Mouse (Mus musculus) CD4-positive, CD25-positive, alpha-beta regulatory T cell, adult 2 months (primary cell): ENCODE results near the gene Drc7.

Source experiments
- DNase-seq: peaks from one replicate; pipeline ENCODE4 v3.0.0-alpha.2; 2012; ENCODE audit warnings: low read depth, low spot score

Gene Drc7

DNA sequence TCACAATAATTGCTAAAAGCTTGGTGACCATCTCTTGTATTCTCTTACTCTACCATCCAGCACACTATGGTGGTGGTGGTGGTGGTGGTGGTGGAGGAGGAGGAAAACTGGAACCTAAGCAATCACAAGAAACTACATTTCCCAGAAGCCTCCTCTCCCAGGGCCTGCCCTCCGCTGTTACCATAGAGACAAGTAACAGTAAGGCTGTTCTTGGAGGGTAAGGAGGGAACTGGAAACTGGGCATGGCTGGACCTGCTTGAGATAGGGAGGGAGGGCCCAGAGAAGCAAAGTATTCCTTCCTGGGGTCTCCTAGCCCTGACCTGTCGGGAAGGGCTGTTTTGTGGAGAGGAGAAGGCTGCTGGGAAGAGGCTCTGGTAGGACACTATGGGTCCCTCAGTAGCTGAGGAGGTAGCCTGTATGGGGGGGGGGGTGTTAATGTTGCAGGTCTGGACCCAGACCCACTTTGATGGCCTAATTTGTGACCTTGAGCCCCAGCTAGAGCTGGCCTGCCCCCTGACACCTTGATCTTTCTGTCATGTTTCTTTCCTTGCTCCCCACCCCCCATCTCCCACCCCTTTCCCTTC is at the start of gene Drc7:
Gene Drc7, plus strand, starts transcription at position 177 of the 584 bp plus-strand sequence.
- DNase-seq, result no peak

DNA sequence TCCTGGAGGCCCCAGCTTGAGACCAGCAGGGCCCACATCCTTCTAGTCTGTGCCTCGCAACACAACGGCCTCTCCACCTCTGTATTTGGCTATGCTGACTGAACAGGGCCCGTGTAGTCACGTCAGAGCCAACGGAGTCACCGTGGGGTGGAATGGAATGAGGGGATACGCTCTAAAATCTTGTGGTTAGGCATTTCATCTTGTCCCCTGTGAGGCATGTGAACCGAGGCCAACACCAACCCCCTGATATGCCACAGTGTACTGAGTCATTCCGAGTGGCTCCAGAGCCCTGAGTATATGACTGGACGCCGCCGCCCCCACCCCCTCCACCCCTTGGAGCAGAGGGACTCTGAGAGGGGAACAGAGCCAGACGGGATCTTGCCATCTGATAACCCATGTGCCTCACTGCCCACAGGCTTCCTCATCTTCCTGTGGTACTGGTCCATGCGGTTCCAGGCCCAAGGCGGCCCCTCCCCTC is 42.4 kb upstream of the Drc7 start:
- no peak for DNase-seq

DNA sequence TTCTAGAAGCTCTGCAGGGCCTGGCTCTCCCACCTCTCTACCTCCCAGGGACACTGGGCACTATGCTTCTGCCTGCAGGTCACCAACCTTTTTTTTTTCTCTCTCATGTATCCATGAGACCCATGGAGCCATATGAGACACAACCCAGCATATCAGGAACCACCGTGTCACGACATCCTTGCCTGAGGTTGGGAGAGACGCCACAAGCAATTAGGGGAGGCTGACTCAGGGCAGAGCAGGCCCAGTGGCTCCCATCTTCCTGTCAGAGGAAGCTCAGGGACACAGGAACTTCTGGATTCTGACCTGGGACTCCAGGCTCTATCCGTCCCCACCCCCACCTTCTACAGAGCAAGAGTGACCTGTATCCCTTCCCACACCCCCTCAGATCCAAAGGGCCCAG is 39.0 kb upstream of the Drc7 start:
- DNase-seq, result no peak

DNA sequence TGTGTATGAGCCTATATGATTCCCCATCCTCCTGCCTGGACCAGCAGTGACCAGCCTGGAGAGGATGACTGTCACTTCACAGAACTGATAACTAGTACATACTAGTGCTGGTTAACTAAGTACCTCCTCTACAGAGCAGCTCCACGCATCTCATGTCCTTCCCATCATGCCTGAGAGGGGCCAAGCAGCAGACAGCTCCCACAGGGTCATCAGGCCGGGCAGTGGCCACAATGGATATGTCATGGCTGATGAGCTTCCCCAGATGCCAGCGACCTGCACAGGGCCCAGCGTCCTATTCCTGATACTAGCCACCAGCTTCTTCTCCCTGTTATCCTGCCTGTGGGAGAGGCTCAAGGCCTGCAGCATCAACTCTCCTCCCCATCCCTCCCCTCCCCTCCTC is 38.2 kb upstream of the Drc7 start:
- no peak for DNase-seq

DNA sequence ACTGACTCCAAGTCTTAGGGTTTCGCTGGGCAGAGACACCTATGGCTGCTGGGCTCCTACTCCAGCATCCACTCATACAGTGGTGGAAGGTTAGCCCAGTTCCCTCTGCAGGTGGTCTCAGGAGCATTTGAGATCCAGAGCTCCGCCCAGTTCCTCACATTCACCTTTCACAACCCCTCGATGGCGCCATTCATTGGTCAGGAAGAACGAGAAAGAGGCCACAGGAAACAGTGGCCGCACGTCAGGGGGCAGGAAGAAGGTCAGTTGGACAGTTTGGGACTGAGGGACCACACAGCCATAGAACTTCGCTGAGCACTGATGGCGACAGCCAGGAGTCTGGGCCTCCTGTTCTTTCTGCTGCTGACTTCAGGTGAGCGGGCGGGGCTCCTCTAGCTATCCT is 37.5 kb upstream of the Drc7 start, which contains the start of gene Adgrg3:
Gene Adgrg3, plus strand, starts transcription at position 242 of the 400 bp plus-strand sequence.
- DNase-seq, result no peak

DNA sequence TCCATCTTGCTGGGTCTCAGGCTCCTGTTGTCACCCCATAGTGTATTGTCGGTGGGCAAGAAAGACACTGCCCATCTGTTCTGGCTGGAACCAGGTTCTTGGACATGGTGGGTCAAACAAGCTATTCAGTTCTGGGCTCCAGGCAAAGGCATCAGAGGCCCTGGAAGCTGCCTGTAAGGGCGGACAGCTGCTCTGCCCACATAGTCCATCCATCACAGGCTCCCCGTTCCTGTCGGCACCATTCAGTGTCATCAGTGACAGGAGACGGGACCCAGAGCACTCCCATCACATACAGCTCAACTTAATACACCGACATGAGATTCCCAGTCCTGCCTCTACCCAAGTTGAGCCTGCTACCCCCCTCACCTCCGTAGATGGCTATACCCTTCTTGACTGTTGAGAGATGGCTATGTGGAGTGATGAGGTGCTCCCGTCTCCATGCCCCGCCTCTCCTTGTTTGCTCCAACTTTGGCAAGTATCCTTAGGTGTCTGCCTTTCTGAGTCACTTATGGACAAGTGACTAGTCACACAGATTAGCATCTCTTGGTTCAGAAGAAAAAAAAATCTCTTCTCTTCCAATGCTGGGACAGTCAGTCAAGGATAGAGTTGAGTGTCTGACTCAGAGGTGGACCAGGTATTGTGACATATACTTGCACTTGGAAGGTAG is 36.8 kb upstream of the Drc7 start:
- no peak for DNase-seq

DNA sequence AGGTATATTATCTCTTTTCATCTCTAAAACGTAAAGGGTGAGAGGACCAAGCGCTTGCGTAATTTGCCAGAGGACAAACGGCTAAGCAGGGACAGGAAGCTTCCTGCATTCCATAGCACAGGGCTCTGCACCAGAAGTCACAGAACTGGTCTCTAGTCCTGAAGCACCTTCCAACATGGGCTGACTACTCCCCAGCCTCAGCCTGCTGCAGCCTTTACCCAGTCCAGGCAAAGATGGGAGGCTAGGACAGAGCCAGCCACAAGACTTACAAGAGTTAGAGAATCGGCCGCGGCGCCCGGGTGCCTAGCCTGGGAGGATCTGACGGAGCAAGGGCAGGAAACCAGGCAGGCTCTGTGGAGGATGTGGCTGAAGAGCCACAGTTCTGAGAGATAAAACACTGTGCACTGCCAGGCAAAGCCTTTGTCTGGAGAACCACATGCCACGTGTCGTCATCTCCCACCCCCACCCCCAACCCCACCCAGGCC is 34.6 kb upstream of the Drc7 start:
- peak; percentile 56 for DNase-seq

DNA sequence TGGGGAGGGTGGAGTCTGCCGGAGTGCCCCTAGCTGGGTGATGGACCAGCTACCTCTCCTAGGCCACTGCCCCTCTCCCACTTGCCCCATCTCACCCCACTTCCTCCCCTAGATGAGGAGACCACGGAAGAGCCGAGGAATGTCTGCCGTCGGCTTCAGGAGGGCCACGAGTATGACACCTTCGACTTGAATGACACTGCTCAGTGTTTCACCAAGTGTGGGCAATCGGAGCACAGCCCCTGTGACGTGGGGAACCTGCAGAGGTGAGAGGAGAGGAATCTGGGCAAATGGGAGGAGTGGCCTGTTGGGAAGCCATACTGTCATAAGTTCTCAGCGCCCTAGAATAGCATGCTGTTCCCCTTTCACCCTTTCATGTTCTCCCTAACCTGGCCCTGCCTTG is 34.1 kb upstream of the Drc7 start:
- DNase-seq, result peak; percentile 38

DNA sequence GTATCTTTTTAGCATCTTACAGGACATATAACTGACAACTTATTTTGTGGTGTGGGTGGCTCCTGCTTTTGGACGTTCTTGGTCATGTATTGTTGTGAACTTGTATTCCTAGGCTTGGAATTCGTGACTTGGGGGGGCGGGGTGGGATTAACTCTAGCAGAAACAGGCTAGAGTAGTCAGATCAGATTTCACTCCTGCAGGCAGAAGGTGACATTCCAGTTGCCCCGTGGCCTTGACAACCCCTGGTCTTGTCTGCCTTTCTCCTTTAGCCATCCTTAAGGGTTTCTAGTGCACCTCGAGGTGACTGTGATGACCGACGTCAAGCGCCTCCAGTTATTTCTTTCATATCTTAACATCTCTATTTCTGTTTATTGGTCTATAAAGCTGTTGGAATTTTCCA is 31.7 kb upstream of the Drc7 start:
- no peak for DNase-seq

DNA sequence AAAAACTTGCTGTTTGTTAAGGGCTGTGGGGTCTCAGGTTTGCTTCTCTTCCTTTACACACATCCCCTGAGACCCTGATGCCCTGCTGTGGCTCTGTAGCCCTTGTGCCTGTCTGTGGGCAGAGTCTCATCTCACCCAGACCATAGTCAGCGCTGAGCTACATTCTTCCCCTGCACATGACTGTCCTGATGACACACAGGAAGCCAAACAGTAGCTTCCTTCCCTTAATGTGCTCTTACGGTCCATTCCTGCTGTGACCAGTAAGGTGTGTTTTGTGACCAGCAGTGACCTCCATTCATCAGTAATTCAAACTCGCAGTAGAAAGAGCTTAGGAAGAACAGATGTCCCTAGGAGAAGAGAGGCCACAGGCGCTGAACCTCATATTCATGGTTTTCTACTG is 30.5 kb upstream of the Drc7 start:
- no peak for DNase-seq

DNA sequence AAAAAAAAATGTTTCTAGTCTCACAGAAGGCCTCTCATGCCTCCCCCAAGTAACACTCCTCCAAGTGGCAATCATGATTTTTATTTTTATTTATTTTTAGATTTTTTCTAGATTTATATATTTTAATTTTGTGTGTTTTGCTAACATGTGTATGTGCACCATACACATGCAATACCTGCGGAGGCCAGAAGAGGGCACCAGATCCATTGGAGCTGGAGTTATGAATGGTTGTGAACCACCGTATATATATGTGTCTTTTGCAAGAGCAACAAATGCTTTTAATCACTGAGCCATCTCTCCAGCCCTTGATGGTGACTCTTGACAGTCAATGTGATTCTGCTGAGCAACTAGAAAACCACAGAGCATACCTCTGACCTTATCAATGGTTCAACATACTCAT is 29.5 kb upstream of the Drc7 start:
- peak; percentile 25 for DNase-seq

DNA sequence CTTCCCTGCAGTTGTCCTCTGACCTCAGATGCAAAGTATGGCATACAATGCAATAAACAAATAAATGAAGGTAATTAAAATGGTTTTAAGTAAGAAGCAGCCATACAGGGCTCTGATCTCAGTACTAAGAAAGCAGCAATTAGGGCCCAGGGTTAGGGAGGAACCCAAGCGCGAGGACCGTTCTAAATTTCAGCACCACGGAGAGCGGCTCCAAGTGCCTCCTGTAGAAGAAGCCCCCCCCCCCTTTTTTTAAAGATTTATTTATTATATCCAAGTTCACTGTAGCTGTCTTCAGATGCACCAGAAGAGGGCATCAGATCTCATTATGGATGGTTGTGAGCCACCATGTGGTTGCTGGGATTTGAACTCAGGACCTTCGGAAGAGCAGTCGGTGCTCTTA is 26.5 kb upstream of the Drc7 start:
- peak; percentile 17 for DNase-seq

DNA sequence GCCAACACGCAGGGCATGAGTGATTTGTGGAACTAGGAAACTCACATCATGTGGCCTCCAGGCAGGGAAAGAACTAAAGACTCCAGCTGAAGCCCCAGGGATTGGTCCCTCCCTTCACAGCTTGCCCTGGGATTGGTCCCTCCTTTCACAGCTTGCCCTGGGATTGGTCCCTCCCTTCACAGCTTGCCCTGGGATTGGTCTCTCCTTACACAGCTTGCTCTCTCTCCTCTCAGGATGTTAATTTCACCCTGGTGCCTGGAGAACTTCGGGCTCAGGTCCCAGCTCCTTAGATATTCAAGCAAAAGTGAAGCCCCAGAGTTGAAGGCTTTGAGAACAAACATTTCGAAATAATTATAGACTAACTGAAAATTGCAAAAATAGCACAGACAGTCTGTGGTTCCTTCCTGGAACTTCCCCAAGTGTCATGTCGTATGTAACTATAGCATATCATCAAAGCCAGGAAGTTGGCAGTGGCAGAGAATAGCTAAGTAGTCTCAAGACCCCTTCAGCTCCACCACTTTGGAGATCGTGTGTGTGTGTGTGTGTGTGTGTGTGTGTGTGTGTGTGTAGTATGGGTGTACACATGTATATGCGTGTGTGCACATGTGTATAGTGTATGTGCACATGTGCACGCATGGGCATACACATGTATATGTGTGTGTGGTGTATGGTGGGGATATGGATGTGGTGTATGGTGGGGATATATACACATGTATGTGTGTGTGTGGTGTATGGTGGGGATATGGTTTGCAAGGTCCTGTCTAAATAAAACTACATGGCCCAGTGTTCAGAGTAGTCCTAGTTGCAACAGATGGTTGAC is 17.6 kb upstream of the Drc7 start:
- DNase-seq, result no peak

DNA sequence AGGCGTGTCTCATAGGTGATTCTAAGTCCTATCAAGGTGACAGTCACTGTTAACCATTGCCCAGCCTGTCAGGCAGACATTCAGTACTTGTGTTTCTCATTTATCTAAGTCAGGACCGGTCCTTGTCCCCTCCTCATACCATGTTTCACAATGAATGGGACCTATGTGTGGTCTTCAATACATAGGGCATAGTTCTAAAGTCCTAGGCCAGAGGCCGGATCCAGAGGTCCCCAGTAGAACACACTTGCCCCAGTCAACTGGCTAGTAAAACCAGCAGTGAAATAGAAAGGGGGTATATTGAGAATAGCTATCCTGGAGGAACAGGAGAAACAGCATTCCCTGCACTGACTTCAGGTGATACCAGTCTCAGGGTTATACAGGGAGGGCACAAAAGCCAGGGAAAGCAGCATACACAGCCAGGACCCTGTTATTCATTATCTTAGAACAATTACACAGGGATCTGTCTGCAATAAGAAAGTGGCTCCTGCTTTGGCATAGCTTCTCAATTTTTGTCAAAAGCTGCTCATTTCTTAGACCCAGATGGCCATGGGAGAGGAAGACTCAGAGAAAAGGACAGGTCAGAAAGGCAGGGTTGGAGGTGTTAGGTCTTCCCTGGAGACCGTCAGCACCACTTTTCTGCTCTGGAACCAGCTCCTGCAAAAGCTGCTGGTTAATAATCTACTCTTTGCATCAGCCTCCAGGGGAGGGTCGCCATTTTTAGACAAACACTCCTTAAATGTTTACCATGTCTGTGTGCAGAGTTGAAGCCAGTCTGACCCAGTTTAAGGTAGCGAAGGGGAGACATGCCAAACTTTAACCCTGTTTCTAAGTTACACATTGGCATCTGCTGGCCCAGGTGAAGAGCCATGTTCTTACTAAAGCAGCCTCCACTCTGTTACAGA is 12.8 kb upstream of the Drc7 start:
- DNase-seq, result no peak

DNA sequence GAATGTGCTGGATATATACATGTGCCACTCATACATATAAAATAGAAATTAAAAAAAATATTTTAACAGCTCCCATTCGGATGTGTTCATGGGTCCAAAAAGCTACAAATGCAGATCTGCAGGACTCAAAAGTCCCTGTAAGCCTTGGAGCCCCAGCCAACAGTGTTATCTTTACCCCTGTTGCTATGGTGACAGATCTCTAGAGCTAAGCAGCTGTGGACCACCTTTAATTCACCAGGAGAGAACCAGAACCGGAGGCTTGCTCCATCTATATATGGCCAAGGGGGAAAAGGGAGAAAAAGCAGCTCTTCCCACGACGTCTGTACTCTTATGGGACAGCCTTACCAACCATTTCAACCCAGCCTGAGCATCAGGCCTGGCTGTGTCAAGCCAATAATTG is 10.1 kb upstream of the Drc7 start:
- no peak for DNase-seq

DNA sequence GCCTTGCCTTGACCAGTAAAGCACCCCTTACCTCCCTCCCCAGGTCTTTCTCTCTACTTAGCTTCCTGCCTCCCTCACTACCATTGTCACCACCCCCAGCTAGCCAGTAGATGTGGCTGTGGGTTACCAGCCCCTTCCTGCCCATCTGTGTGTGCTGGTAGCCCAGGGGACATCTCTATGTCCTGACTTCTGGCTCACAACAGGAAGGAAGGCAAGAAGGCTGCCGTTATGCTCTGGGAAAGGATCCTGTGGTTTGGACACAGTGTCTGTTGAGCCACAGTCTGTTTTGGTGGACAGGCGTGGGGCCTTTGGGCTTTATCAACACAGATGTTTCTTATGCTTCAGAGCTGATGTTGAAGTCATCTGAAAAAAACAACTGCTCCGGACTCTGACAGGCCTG is 7.9 kb upstream of the Drc7 start:
- no peak for DNase-seq

DNA sequence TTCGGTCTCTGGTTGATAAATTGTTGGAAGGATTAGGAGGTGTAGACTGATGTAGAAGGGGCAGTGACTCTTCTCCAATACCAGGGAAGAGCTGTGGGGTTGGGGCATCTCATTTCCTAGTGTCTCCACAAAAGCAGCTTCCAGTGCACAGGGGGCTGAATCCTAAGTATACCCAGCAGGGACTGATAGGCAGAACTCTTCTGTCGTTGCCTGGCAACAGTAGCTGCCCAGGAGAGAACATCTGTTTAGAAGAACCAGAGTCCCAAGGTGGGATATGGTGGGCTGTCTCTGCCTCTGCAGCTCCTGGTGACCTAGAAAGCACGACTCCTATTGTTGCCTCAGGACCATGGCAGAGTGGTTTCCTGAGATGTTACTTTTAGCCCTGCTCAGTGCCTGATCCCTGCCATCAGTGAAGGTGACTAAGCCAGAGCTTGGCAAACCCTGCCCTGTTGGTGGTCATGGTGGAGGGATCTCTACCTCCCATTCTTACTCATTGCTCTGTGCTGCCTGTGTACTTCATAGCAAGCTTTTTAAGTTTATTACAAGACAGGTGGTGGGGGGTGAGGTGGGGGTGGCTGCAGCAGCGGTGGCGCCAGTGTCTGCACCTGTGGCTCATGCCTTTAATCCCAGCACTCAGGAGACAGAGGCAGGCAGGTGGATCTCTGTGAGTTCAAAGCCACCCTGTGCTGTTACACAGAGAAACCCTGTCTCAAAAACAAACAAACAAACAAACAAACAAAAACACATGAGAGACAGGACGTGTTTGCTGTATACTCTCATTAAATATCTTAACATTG is 6.8 kb upstream of the Drc7 start:
- no peak for DNase-seq

DNA sequence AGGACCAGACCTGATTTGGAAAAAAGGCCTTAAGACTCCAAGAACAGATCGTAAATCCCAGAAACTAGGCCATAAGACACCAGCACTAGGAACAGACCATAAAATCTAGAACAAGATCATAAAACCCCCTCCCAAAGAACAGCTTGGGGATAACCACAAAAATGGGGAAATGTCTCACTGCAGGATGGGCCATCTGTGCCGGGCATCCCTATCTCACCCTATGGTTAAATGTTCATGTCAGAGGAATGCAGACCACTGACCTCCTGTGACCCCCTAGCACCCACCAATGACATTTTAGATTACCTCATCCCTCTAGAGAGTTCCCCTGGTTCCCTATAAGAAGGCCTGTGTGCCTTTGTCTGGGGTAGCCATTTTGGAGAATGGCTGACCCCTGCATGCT is 5.3 kb upstream of the Drc7 start:
- no peak for DNase-seq

DNA sequence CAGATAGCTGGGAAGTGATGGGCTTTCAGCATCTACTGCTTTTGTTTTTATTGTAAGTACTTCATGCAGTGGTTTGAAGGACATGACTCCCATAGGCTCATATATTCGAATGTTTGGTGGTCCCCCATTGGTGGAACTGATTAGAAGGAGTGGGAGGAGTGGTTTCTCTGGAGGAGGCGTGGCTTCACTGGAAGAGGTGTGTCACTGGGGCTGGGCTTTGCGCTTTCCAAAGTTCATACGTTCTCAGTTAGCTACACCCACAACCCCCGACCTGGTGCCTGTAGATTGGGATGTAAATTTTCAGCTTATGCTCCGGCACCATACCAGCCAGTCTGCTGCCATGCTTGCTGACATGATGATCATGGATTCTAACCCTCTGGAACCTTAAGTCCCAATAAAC is 465 bp upstream of the Drc7 start:
- DNase-seq, result no peak

DNA sequence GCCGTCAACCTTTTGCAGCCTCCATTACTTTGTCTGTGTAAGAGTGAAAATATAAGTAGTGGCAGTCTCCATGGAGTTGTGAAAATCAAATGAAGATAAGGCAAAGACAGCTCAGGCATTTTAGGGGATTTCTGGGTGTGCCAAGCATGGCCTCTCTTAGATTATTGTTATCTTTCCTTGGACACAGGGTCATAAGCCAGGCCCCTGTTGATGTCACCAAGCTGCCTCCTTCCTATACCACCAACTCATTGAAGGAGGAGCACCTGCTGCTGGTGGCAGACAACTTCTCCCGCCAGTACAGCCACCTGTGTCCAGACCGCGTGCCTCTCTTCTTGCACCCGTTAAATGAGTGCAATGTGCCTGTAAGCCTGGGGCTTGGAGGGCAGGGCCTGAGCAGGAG is 1.5 kb downstream of the Drc7 start:
- no peak for DNase-seq

DNA sequence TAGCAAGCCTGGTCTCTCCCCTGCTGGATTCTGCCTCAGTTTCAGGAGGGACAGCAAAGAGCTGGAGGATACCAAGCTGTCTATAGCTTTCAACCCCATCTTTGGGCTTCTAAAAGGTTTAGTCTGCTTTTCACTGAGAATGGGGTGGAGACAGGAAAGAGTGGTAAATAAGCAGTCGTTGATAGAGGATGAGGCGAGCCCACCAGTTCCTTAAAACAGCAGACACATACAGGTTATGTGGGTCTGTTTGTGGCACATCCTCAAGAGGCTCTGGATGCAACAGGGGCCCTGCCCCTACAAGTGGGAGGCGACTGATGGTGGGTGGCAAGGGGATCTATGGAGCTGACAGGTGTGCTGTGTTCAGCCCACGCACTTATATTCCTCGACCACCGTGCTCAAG is 3.8 kb downstream of the Drc7 start:
- no peak for DNase-seq
